Mouse (Mus musculus) bone marrow macrophage, adult 2 months (primary cell): ENCODE data around the gene Emsy. TPM values are rescaled to one million over a fixed set of nuclear protein-coding genes. Genes with fewer than 3 reads are reported as not detected.
A peak's percentile ranks its signal among the peaks of the same experiment; 100 is the strongest.

Source experiments
- H3K27ac ChIP-seq: 2 replicates; pipeline ENCODE4 v1.5.1; 2012; ENCODE audit warnings: low read depth, low read length; ENCODE audit not compliant: insufficient read depth
- H3K4me1 ChIP-seq: 2 replicates; pipeline ENCODE4 v1.6.1; 2012; ENCODE audit warnings: low read length; ENCODE audit not compliant: control insufficient read depth, insufficient read depth
- H3K4me3 ChIP-seq: 2 replicates; pipeline ENCODE4 v1.5.1; 2012; ENCODE audit warnings: mild to moderate bottlenecking, low read length, moderate library complexity; ENCODE audit not compliant: insufficient read depth
- CTCF ChIP-seq: IDR thresholded peaks from 2 replicates; pipeline ENCODE4 v1.5.1; 2012; ENCODE audit warnings: low read depth, mild to moderate bottlenecking, low read length, moderate library complexity
- POLR2A ChIP-seq: IDR thresholded peaks from 2 replicates; pipeline ENCODE4 v1.6.1; 2012; ENCODE audit warnings: mild to moderate bottlenecking, low read depth, low read length, borderline replicate concordance
- polyA plus RNA-seq: library from polyadenylated mRNA; stranded (reverse); fragments of >200 nt; gene quantifications from 2 replicates; pipeline ENCODE4 v1.2.4, GENCODE M21; 2012; ENCODE audit not compliant: missing spikeins, insufficient read depth, insufficient read length

Emsy gene
- polyA plus RNA-seq, result 30.1 and 33.8 TPM in 2 replicates

DNA sequence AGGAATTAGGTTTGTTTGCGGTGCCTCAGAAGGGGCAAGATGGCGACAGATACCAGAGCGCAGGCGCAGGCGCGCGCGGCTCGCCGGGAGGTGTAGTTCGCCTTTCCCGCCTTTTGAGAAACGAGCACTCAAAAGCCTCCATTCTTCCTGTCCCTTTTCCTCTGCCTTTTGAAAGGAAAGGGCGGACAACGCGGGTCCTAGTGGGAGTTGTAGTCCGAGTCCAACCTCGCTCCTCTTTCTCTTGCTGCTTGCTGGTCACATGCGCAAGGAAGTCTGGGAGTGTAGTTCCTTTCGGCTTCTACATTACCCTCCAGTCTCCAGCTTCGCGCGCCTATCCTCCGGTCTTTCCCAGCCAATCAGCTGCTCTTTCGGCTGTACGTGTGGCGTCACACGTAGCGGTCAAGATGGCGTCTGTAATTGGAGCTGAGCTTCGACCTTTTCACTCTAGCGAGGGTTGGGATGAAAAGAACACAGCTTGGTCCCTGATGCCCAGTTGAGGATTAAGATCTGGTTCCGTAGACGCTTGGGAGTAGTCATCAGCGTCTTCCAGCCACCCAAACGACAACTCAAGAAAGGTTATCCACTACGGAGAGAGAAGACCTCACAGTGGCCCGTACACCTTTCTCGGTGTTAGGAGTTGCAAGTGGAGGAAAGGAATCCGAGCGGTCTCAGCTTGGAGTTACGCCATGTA, at the start of gene Emsy:
Gene Emsy (minus strand): TSS at position 253 of the 691 bp plus-strand sequence.
- no peak for TF ChIP-seq CTCF
- TF ChIP-seq POLR2A, result 0 out of 2 replicates have a peak, but pooled peaks have one; percentile 53
- Histone ChIP-seq H3K4me3 (peak within 1 kb of the TSS; percentile 68), H3K4me1 (peaks cover 13% of the 10 kb centered on the region), H3K27ac (peak within 1 kb of the TSS; percentile 79)

DNA sequence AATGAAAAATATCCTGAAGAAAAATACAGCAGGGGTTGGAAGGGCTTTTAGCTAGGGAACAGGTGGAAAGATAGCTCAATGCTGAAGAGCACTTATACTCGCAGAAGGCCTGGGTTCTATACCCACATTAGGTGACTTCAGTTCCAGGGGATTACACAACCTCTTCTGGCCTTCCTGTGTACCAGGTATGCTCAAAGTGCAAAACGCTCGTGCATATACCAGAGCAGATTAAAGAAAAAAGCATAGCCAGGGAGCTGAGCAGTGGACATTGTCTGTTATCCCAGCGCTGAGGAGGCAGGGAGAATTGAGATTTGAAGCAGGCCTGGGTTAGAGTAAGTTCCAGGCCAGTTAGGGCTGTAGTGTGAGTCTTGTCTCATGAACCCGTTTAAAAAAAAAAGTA, 47.7 kb upstream of the Emsy start:
- Histone ChIP-seq H3K4me3 (peak overlapping the region; percentile 89), H3K4me1 (peaks cover 14% of the 10 kb centered on the region), H3K27ac (no peak overlapping the region)
- no peak for TF ChIP-seq CTCF

DNA sequence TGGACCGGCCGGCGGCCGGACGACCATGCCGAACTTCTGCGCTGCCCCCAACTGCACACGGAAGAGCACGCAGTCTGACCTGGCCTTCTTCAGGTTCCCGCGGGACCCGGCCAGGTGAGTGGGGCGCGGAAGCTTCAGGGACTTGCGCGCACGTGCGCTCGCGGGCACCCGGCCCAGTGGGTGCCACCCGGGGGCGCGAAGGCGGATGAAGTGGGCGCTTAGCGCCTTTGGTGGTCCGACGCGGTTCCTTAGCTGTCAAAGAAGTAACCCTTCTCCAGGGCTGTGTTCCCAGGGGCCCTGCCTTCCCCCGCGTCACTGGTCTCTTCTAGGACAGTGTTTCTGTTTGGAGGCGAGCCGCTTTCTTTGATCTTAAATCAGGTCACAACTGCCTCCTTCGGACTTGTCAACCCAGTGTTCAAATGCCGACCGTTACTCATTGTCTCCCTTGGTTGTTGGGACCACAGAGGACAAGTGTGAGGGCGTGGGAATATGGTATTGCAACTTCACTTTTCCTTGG, 46.8 kb upstream of the Emsy start:
- H3K27ac ChIP-seq, result 0 out of 2 replicates have a peak overlapping the region, but pooled peaks have one; percentile 3
- peak overlapping the region; percentile 89 for H3K4me3 ChIP-seq
- H3K4me1 ChIP-seq, result peaks cover 14% of the 10 kb centered on the region
- no peak for TF ChIP-seq CTCF
- no peak for TF ChIP-seq POLR2A

DNA sequence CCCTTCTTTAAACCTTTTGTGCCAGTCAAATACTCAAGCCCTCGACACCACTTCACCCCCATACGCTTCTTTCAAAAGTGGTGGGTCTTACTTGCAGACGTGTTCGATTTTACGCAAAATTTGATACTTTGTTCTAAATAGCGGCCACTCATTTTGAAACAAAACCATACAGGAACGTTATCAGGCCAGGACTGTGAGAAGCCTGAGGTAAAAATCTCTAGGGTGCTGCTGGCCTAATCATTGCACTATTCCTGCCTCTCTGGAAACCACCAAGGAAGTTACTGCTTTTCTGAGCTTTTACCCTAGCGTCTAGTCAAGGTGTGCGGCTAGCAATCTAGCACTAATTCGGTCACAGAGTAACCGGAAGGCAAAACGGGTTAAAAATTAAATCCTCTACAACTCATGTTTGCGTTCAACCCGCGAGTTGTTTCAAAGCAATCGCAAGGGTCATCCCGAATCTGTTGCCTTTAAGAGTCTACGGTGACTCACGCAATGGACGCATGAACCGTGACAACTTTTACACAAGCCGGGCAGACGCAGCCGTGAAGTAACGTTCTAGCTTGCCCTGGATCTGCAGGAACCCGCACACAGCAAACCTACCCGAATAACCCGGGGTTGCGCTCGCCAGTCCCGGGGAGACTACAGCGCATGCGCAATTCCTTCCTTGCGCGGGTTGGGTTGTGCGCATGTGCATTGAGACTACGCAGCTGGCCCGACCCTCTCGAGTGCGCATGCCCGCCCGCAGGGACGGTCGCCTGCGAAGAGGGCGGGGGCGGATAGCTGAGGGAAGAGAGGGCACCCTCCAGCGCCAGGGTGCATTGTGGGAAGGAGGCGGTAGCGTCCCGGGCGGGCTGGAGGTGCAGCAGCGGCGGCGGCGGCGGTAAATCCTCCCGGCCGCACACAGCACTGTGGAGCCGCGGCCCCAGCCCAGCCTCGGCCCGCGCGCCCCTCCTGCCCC, 46.0 kb upstream of the Emsy start, which contains the start of gene Thap12:
Gene Thap12 (plus strand): TSS at position 821 of the 958 bp plus-strand sequence.
- H3K4me1 ChIP-seq, result peaks cover 14% of the 10 kb centered on the region
- peak within 1 kb of the TSS; percentile 89 for H3K4me3 ChIP-seq
- TF ChIP-seq CTCF, result no peak
- no peak for TF ChIP-seq POLR2A
- peak within 1 kb of the TSS; percentile 73 for H3K27ac ChIP-seq

DNA sequence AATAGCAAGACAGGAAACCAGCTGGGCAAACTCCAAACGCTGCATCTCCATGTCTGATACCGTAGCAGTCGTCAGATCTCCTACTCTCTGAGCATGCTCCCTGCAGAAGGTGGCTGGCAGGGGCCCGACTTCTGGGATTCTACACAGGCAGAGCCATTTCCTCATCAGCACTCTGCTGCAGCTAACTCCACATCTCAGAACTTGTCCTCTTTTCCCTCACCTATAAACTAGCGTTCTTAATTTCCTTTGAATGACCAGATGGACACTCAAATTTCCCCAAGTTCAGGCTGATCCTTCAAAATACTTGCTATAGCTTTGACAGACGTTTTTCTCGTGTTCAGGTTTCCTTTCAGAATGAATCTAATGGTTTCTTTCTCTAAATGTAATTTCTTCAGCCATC, 45.2 kb upstream of the Emsy start:
- Histone ChIP-seq H3K27ac (0 out of 2 replicates have a peak overlapping the region, but pooled peaks have one; percentile 73), H3K4me3 (peak overlapping the region; percentile 78), H3K4me1 (peaks cover 14% of the 10 kb centered on the region)
- TF ChIP-seq CTCF (no peak), POLR2A (no peak)

DNA sequence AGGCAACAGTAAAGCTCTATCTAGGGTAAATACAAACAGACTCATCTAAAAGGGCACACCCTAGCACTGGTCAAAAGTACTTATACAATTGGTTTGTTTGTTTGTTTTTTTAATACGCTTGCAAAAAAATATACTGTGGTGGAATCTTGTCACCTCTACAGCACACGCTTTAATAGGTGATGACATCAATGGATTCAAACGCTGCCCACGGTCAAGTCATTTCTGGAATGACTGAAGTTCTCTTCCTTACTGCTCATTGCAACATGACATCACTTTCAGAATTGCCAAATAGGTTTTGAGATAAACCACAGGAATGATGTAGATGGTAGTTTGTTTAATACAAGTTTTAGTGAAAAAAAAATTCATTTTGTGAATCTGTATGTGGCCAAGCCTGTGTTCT, 42.0 kb upstream of the Emsy start:
- TF ChIP-seq CTCF, result no peak
- no peak for TF ChIP-seq POLR2A
- H3K4me1 ChIP-seq, result peaks cover 13% of the 10 kb centered on the region
- H3K4me3 ChIP-seq, result no peak overlapping the region
- no peak overlapping the region for H3K27ac ChIP-seq

DNA sequence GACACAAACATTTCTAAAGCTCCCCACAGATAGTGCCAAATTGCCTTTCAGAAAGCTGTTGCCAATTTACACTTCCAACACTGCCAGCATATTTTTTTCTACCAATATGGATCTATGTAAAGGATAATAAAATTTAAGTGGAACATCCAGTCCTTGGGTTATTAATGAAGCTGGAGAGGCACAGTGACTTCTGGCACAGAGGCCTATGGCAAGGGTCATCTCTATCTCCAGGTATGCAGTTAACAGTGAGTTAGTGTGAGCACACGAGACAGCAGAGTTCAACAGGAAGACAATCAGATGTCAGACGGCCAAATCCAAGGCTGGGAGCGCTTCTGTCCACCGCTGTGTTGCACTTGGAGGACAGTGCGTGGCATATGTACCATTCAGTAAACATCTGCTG, 41.5 kb upstream of the Emsy start:
- no peak overlapping the region for H3K4me3 ChIP-seq
- no peak overlapping the region for H3K27ac ChIP-seq
- peaks cover 16% of the 10 kb centered on the region for H3K4me1 ChIP-seq
- TF ChIP-seq CTCF (no peak), POLR2A (no peak)

DNA sequence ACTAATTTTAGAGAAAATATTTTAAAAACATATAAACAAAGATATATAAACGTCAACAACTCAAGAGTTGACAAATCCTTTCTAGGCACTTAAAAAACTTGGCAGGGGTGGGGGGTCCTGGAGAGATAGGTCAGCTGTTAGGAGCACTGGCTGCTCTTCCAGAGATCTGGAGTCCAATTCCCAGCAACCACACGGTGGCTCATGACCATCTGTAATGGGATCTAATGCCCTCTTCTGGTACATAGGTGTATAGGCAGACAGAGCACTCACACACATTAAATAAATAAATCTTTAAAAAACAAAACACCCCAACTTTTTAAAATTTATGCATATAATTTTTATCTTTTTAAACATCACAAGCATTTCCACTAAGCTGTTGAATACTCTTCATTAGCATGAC, 40.9 kb upstream of the Emsy start:
- Histone ChIP-seq H3K4me1 (peaks cover 16% of the 10 kb centered on the region), H3K27ac (no peak overlapping the region)
- TF ChIP-seq POLR2A, result no peak
- peak; percentile 47 for TF ChIP-seq CTCF

DNA sequence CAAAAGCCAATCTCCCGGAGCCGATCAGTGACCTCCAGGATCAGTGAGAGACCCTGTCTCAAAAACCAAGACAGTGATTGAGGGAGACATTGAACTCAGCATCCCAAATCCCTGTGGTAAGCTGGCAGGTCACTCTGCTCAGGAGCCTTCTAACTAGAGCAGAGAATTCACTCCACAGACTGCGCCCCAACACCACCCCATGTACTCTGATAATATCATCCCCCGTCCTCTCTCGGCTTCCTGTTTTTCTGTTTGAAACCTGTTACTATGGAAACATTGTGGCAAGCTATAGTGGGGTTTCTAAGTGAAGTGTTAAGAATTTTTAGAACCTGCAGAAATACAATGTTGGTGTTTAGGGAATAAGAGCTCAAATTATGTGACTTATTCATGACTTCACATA, 37.5 kb upstream of the Emsy start:
- no peak for TF ChIP-seq POLR2A
- TF ChIP-seq CTCF, result no peak
- peaks cover 16% of the 10 kb centered on the region for H3K4me1 ChIP-seq
- H3K27ac ChIP-seq, result no peak overlapping the region
- H3K4me3 ChIP-seq, result no peak overlapping the region

More for the DNA sequence above, 40.9 kb upstream of the Emsy start:
- H3K4me3 ChIP-seq, result no peak overlapping the region
